Mouse (Mus musculus): Measurements from ENCODE around the gene Adcy2.

Adcy2 gene

GRCm38 (mm10) chr13:68998918-68999801, at the start of gene Adcy2:
Gene Adcy2, minus strand, starts transcription at chr13:68999541.
- DNase-seq: peak; percentile 92

GRCm38 (mm10) chr13:69036991-69037597, 37.8 kb upstream of the Adcy2 start:
- DNase-seq: no peak

- no peak for DNase-seq
Observed at GRCm38 (mm10) chr13:69034621-69035020, 35.3 kb upstream of the Adcy2 start.

GRCm38 (mm10) chr13:69033532-69033931, 34.2 kb upstream of the Adcy2 start:
- DNase-seq: no peak

GRCm38 (mm10) chr13:69029078-69029757, 29.9 kb upstream of the Adcy2 start:
- DNase-seq: no peak

GRCm38 (mm10) chr13:69024964-69025363, 25.6 kb upstream of the Adcy2 start:
- DNase-seq: no peak

GRCm38 (mm10) chr13:69023239-69023638, 23.9 kb upstream of the Adcy2 start:
- no peak for DNase-seq

GRCm38 (mm10) chr13:69020574-69020973, 21.2 kb upstream of the Adcy2 start:
- DNase-seq: no peak

- DNase-seq: no peak
Observed at GRCm38 (mm10) chr13:69006915-69007314, 7.6 kb upstream of the Adcy2 start.

- no peak for DNase-seq
Observed at GRCm38 (mm10) chr13:69006091-69006490, 6.8 kb upstream of the Adcy2 start.

- DNase-seq: no peak
Observed at GRCm38 (mm10) chr13:69004406-69004805, 5.1 kb upstream of the Adcy2 start.

- DNase-seq: no peak
Observed at GRCm38 (mm10) chr13:69002631-69003030, 3.3 kb upstream of the Adcy2 start.

- peak; percentile 82 for DNase-seq
Observed at GRCm38 (mm10) chr13:69002173-69002572, 2.8 kb upstream of the Adcy2 start.

GRCm38 (mm10) chr13:68999826-69000225, 485 bp upstream of the Adcy2 start:
- DNase-seq: no peak

- DNase-seq: peak; percentile 37
Observed at GRCm38 (mm10) chr13:68998558-68998917, 803 bp downstream of the Adcy2 start.

GRCm38 (mm10) chr13:68997821-68998551, 1.4 kb downstream of the Adcy2 start:
- DNase-seq: peak; percentile 53

GRCm38 (mm10) chr13:68997386-68997785, 2.0 kb downstream of the Adcy2 start:
- DNase-seq: no peak

- DNase-seq: peak; percentile 24
Observed at GRCm38 (mm10) chr13:68996661-68997060, 2.7 kb downstream of the Adcy2 start.

- DNase-seq: no peak
Observed at GRCm38 (mm10) chr13:68985789-68986188, 13.6 kb downstream of the Adcy2 start.

GRCm38 (mm10) chr13:68984000-68984399, 15.3 kb downstream of the Adcy2 start:
- DNase-seq: no peak

- no peak for DNase-seq
Observed at GRCm38 (mm10) chr13:68981048-68981447, 18.3 kb downstream of the Adcy2 start.

- no peak for DNase-seq
Observed at GRCm38 (mm10) chr13:68973143-68973542, 26.2 kb downstream of the Adcy2 start.

- DNase-seq: no peak
Observed at GRCm38 (mm10) chr13:68961580-68961979, 37.8 kb downstream of the Adcy2 start.

Measured in retina, postnatal 1 day (tissue).